Mouse (Mus musculus) ES-Bruce4 (cell line): Measurements from ENCODE around the gene C530008M17Rik. TPM values are rescaled to one million over a fixed set of nuclear protein-coding genes. Genes with fewer than 3 reads are reported as not detected.

ENCODE experiments used
- H3K27ac ChIP-seq: 2 replicates; pipeline ENCODE4 v1.5.1; 2012; ENCODE audit warnings: low read length, inconsistent platforms; ENCODE audit not compliant: insufficient read depth
- H3K27me3 ChIP-seq: 2 replicates; pipeline ENCODE4 v1.6.1; 2012; ENCODE audit warnings: mild to moderate bottlenecking, low read length, inconsistent platforms; ENCODE audit not compliant: control insufficient read depth, poor library complexity, insufficient read depth, severe bottlenecking
- H3K36me3 ChIP-seq: 2 replicates; pipeline ENCODE4 v1.6.1; 2012; ENCODE audit warnings: inconsistent platforms, mild to moderate bottlenecking, low read length, moderate library complexity; ENCODE audit not compliant: control insufficient read depth, poor library complexity, insufficient read depth, severe bottlenecking
- H3K4me1 ChIP-seq: one replicate; pipeline ENCODE4 v1.8.1; 2011; ENCODE audit warnings: low read length; ENCODE audit not compliant: control insufficient read depth, insufficient read depth
- H3K4me3 ChIP-seq: 2 replicates; pipeline ENCODE4 v1.5.1; 2011; ENCODE audit warnings: low read depth, mild to moderate bottlenecking, low read length
- H3K9ac ChIP-seq: 2 replicates; pipeline ENCODE4 v1.6.1; 2012; ENCODE audit warnings: low read depth, mild to moderate bottlenecking, inconsistent platforms; ENCODE audit not compliant: poor library complexity, severe bottlenecking
- H3K9me3 ChIP-seq: replicated peaks from 2 replicates; pipeline ENCODE4 v1.6.1; 2012; ENCODE audit warnings: mild to moderate bottlenecking, low read length, inconsistent platforms; ENCODE audit not compliant: control insufficient read depth, poor library complexity, insufficient read depth, severe bottlenecking
- CTCF ChIP-seq: IDR thresholded peaks from one replicate; pipeline ENCODE4 v1.8.1; 2011; ENCODE audit warnings: low read depth, low read length
- EP300 ChIP-seq: IDR thresholded peaks from 2 replicates; pipeline ENCODE4 v1.6.1; 2011; ENCODE audit warnings: low read depth, low read length; ENCODE audit not compliant: insufficient read depth
- POLR2A ChIP-seq: IDR thresholded peaks from one replicate; pipeline ENCODE4 v1.8.1; 2011; ENCODE audit warnings: low read length; ENCODE audit not compliant: insufficient read depth
- polyA plus RNA-seq: library from polyadenylated mRNA; stranded (reverse); fragments of >200 nt; gene quantifications from 2 replicates; pipeline ENCODE4 v1.2.4, GENCODE M21; 2011; ENCODE audit warnings: low read depth; ENCODE audit not compliant: missing spikeins, insufficient read depth, insufficient read length

C530008M17Rik gene
- polyA plus RNA-seq, 1 experiment = 5.1 TPM

- no peaks in the 10 kb centered on the region for H3K4me1 ChIP-seq
- no peak overlapping the region for H3K27ac ChIP-seq
- H3K9me3 ChIP-seq = no peaks in the 10 kb centered on the region
- no peaks in the 10 kb centered on the region for H3K36me3 ChIP-seq
- H3K9ac ChIP-seq = no peak overlapping the region
- H3K4me3 ChIP-seq = no peak overlapping the region
- TF ChIP-seq CTCF (no peak), POLR2A (no peak), EP300 (no peak)
- no peaks in the 10 kb centered on the region for H3K27me3 ChIP-seq
Measured at GRCm38 (mm10) chr5:76816748-76817147, 160.4 kb downstream of the C530008M17Rik start.

DNA sequence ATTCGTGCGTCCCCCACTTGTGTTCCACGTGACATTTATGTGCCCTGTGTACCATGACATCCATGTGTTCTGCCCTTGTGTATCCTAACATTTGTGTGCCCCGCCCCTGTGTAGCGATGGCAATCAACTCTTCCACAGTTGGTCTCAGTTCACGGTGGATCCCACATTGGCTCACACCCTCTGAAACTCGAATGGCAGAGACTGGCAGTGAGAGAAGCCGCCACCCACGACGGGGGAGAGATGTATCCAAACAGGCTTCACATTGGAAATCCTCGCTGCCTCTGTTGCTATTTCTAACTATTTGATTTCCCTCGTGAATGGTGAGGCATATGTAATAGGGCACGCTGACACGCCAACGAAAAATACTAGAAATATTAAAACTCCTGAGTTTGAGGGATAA lies 161.4 kb downstream of the C530008M17Rik start:
- H3K9ac ChIP-seq = no peak overlapping the region
- TF ChIP-seq EP300 = no peak
- no peak for TF ChIP-seq POLR2A
- TF ChIP-seq CTCF = no peak
- no peaks in the 10 kb centered on the region for H3K4me1 ChIP-seq
- no peak overlapping the region for H3K4me3 ChIP-seq
- no peaks in the 10 kb centered on the region for H3K36me3 ChIP-seq
- no peaks in the 10 kb centered on the region for H3K27me3 ChIP-seq
- H3K9me3 ChIP-seq = no peaks in the 10 kb centered on the region
- no peak overlapping the region for H3K27ac ChIP-seq

GRCm38 (mm10) chr5:76818807-76819206 lies 162.5 kb downstream of the C530008M17Rik start:
- Histone ChIP-seq H3K36me3 (no peaks in the 10 kb centered on the region), H3K27ac (no peak overlapping the region), H3K27me3 (no peaks in the 10 kb centered on the region), H3K4me3 (no peak overlapping the region), H3K9me3 (no peaks in the 10 kb centered on the region), H3K4me1 (no peaks in the 10 kb centered on the region), H3K9ac (no peak overlapping the region)
- TF ChIP-seq EP300 = no peak

- TF ChIP-seq EP300 (no peak), POLR2A (no peak), CTCF (no peak)
- Histone ChIP-seq H3K4me3 (no peak overlapping the region), H3K27me3 (no peaks in the 10 kb centered on the region), H3K4me1 (no peaks in the 10 kb centered on the region), H3K9me3 (no peaks in the 10 kb centered on the region), H3K36me3 (no peaks in the 10 kb centered on the region), H3K9ac (no peak overlapping the region), H3K27ac (no peak overlapping the region)
Measured at GRCm38 (mm10) chr5:76822097-76822496, 165.8 kb downstream of the C530008M17Rik start.

- H3K27me3 ChIP-seq = no peaks in the 10 kb centered on the region
- no peak overlapping the region for H3K27ac ChIP-seq
- H3K9me3 ChIP-seq = no peaks in the 10 kb centered on the region
- TF ChIP-seq CTCF = no peak
- TF ChIP-seq EP300 = no peak
- TF ChIP-seq POLR2A = no peak
- no peaks in the 10 kb centered on the region for H3K4me1 ChIP-seq
- no peaks in the 10 kb centered on the region for H3K36me3 ChIP-seq
- no peak overlapping the region for H3K4me3 ChIP-seq
- H3K9ac ChIP-seq = no peak overlapping the region
Measured at GRCm38 (mm10) chr5:76828527-76829240, 172.4 kb downstream of the C530008M17Rik start.

GRCm38 (mm10) chr5:76832529-76833210 lies 176.4 kb downstream of the C530008M17Rik start:
- no peaks in the 10 kb centered on the region for H3K27me3 ChIP-seq
- TF ChIP-seq POLR2A (no peak), CTCF (no peak), EP300 (no peak)

More at GRCm38 (mm10) chr5:76832529-76833210, 176.4 kb downstream of the C530008M17Rik start:
- no peaks in the 10 kb centered on the region for H3K36me3 ChIP-seq
- H3K4me3 ChIP-seq = no peak overlapping the region
- no peak overlapping the region for H3K9ac ChIP-seq
- no peaks in the 10 kb centered on the region for H3K9me3 ChIP-seq
- no peak overlapping the region for H3K27ac ChIP-seq
- H3K4me1 ChIP-seq = no peaks in the 10 kb centered on the region
